Mouse (Mus musculus) liver, embryonic 12.5 days (tissue): ENCODE data around the gene Fnbp1. TPM values are rescaled to one million over a fixed set of nuclear protein-coding genes. Genes with fewer than 3 reads are reported as not detected.

Source experiments
- ATAC-seq: fragments of 200-750 bp; cut with Nextera tagmentation; 2 replicates; pipeline ENCODE4 v1.8.0; 2017; ENCODE audit warnings: moderate number of reproducible peaks, mild to moderate bottlenecking, moderate library complexity
- H3K27ac ChIP-seq: fragments of 300-500 bp; sonication (generic); 2 replicates; pipeline ENCODE4 v1.5.1; 2016; ENCODE audit warnings: mild to moderate bottlenecking
- H3K27me3 ChIP-seq: fragments of 300-500 bp; sonication (generic); replicated peaks from 2 replicates; pipeline ENCODE4 v1.6.1; 2016; ENCODE audit warnings: mild to moderate bottlenecking, moderate library complexity
- H3K36me3 ChIP-seq: fragments of 300-500 bp; sonication (generic); 2 replicates; pipeline ENCODE4 v1.6.1; 2016; ENCODE audit warnings: mild to moderate bottlenecking, moderate library complexity
- H3K4me1 ChIP-seq: fragments of 300-500 bp; sonication (generic); 2 replicates; pipeline ENCODE4 v1.6.1; 2016
- H3K4me2 ChIP-seq: fragments of 300-500 bp; sonication (generic); 2 replicates; pipeline ENCODE4 v1.6.1; 2016; ENCODE audit warnings: mild to moderate bottlenecking, moderate library complexity
- H3K4me3 ChIP-seq: fragments of 300-500 bp; sonication (generic); 2 replicates; pipeline ENCODE4 v1.5.1; 2016; ENCODE audit warnings: mild to moderate bottlenecking, moderate library complexity
- H3K9ac ChIP-seq: fragments of 300-500 bp; sonication (generic); 2 replicates; pipeline ENCODE4 v1.6.1; 2016; ENCODE audit warnings: mild to moderate bottlenecking, moderate library complexity
- H3K9me3 ChIP-seq: fragments of 300-500 bp; sonication (generic); replicated peaks from 2 replicates; pipeline ENCODE4 v1.6.1; 2016; ENCODE audit warnings: mild to moderate bottlenecking, moderate library complexity
- WGBS: fragments of 180-500 bp; shearing (Covaris S2); methylation state at CpG from one replicate; pipeline ENCODE4 v1.1.7; 2016; ENCODE audit not compliant: insufficient replicate concordance; 5-methylcytosine and 5-hydroxymethylcytosine counted together
- polyA plus RNA-seq: library from polyadenylated mRNA; unstranded; fragments of >200 nt; fragmentation: Nextera tagmentation; extraction: Ambion mirVana; gene quantifications from 2 replicates; pipeline ENCODE4 v1.2.1, GENCODE M21; 2016

Gene Fnbp1
- polyA plus RNA-seq, 1 experiment from 2014 or later, result 11.1 TPM

DNA sequence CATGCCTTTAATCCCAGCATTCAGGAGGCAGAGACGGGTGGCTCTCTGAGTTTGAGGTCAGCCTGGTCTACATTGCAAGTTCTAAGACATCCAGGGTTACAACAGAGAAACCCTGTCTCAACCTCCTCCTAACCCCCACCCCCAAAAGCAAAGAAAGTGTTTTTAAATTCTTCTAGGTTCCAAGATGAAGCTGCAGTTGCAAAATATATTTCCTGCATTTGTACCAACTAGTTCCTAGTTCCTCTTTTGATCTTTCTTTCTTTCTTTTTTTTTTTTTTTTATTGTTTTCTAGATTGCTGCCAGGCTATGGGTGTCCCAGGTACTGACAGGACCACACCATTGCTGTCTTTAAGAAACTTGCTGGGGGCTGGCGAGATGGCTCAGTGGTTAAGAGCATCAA, 66.6 kb downstream of the Fnbp1 start:
- ATAC-seq, result no peak
- H3K4me3 ChIP-seq, result no peak overlapping the region
- WGBS, result 77% methylated on average over 2 of the region's 2 CpGs
- H3K4me2 ChIP-seq, result no peak overlapping the region
- H3K27ac ChIP-seq, result no peak overlapping the region
- no peak overlapping the region for H3K9ac ChIP-seq
- H3K4me1 ChIP-seq, result no peaks in the 10 kb centered on the region
- 0 out of 2 replicates have a peak, but pooled peaks cover 4% of the 10 kb centered on the region for H3K9me3 ChIP-seq
- H3K27me3 ChIP-seq, result no peaks in the 10 kb centered on the region
- peaks cover 39% of the 10 kb centered on the region for H3K36me3 ChIP-seq

DNA sequence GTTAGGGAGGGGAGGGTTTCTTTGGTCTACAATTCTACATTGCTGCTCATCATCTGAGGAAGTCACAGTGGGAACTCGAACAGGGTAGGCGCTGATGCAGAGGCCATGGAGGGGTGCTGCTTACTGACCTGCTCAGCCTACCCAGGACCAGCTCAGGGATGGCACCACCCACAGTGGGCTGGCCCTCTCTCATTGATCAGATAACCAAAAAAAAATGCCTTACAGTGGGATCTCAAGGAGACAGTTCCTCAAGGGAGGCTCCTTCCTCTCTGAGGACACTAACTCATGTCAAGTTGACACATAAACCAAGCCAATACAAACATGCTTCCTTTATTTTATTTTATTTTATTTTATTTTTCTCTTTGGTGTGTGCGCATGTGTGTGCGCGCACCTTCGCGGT, 72.3 kb downstream of the Fnbp1 start:
- no peak overlapping the region for H3K4me2 ChIP-seq
- H3K36me3 ChIP-seq, result peaks cover 33% of the 10 kb centered on the region
- H3K9ac ChIP-seq, result no peak overlapping the region
- H3K4me1 ChIP-seq, result peaks cover 19% of the 10 kb centered on the region
- 0 out of 2 replicates have a peak, but pooled peaks cover 4% of the 10 kb centered on the region for H3K9me3 ChIP-seq
- H3K4me3 ChIP-seq, result no peak overlapping the region
- H3K27ac ChIP-seq, result no peak overlapping the region
- 79% methylated on average over 7 of the region's 7 CpGs for WGBS
- H3K27me3 ChIP-seq, result no peaks in the 10 kb centered on the region
- ATAC-seq, result no peak

DNA sequence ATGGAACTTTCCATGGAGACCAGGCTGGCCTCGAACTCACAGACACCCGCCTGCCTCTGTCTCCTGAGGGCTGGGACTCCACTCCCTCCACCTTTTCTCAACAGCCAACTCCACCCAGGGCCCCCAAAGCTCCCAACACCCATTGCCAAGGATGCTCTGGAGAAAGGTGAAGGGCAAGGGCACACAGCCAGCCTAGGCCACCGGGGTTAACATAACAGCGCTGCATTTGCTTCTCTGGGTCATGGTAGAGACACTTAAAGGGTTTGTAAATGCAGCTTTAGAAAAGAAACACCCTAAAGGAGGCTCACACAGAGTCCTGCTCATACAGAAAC, 72.7 kb downstream of the Fnbp1 start:
- Histone ChIP-seq H3K9ac (no peak overlapping the region), H3K27me3 (no peaks in the 10 kb centered on the region), H3K9me3 (0 out of 2 replicates have a peak, but pooled peaks cover 4% of the 10 kb centered on the region), H3K4me1 (peaks cover 19% of the 10 kb centered on the region), H3K4me3 (no peak overlapping the region), H3K4me2 (no peak overlapping the region), H3K27ac (0 out of 2 replicates have a peak overlapping the region, but pooled peaks have one; percentile 57), H3K36me3 (peaks cover 31% of the 10 kb centered on the region)
- 79% methylated on average over 4 of the region's 4 CpGs for WGBS
- no peak for ATAC-seq

DNA sequence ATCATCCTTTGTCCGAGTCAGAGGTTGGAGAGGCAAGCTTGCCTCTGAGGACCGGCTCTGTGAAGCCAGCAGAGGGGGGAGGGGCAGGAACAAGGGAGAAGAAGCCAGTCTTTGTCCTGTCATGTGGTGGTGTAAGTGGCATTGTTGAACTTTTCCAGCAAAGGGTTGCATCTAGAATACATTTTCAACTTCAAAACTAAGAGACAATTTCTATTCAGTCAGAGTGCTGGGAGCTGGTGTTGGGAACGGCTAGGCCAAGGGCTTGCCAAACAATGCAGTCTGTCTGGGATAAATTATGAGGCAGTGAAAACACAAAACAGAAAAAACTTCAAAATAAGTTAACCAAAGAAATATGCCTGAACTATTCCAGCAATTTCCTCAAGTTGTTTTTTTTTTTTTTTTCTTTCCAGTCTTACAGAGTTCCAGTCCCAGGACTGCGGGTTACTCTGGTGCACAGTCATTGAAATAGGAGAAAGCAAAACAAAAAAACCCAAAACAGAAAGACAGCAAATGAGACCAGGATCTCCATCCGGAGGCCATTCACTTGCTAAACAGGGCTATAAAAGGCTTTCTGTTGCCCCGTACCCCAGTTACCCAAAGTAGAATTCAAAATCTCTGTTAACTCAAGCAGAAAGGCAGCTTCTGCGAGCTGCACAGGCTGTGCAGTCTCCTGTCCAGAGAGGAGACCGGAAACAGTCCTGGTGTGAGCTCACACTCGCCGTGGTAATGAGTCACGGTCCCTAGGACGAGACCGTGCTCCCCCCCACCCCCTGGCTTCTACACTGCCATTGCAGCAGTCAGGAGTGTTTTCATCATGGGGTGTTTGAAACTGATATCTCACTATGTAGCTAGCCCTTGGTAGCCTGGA, 73.3 kb downstream of the Fnbp1 start:
- Histone ChIP-seq H3K9me3 (0 out of 2 replicates have a peak, but pooled peaks cover 4% of the 10 kb centered on the region), H3K27me3 (no peaks in the 10 kb centered on the region), H3K4me3 (no peak overlapping the region), H3K36me3 (peaks cover 26% of the 10 kb centered on the region), H3K9ac (no peak overlapping the region), H3K27ac (peak overlapping the region; percentile 57; the same call in 1 of the 2 replicates), H3K4me2 (no peak overlapping the region), H3K4me1 (peaks cover 19% of the 10 kb centered on the region)
- WGBS, result 53% methylated on average over 13 of the region's 13 CpGs
- no peak for ATAC-seq

DNA sequence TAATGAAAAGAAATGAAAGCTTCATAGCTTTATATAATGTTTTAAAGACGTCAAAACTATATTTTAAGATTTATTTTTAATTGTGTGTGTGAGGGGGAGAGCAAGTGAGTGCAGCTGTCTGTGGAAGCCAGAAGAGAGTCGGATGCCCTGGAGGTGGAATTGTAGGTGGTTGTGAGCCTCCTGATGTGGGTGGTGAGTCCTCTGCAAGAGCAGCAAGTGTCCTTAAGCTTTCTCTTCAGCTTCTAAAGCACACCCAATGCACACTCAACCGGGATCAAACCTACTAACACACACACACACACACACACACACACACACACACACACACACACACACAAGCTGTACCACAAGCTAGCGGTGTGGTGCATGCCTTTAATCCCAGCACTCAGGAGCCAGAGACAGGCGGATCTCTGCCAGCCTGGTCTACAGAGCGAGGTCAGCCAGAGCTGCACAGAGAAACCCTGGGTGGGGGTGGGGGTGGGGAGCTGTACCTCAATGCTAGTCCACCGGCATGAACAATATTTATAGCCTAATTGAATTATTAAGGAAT, 74.0 kb downstream of the Fnbp1 start:
- Histone ChIP-seq H3K4me1 (peaks cover 22% of the 10 kb centered on the region), H3K4me2 (no peak overlapping the region), H3K9me3 (0 out of 2 replicates have a peak, but pooled peaks cover 4% of the 10 kb centered on the region), H3K27me3 (no peaks in the 10 kb centered on the region), H3K9ac (no peak overlapping the region), H3K27ac (no peak overlapping the region), H3K4me3 (no peak overlapping the region), H3K36me3 (peaks cover 21% of the 10 kb centered on the region)
- WGBS, result 68% methylated on average over 6 of the region's 7 CpGs
- no peak for ATAC-seq

DNA sequence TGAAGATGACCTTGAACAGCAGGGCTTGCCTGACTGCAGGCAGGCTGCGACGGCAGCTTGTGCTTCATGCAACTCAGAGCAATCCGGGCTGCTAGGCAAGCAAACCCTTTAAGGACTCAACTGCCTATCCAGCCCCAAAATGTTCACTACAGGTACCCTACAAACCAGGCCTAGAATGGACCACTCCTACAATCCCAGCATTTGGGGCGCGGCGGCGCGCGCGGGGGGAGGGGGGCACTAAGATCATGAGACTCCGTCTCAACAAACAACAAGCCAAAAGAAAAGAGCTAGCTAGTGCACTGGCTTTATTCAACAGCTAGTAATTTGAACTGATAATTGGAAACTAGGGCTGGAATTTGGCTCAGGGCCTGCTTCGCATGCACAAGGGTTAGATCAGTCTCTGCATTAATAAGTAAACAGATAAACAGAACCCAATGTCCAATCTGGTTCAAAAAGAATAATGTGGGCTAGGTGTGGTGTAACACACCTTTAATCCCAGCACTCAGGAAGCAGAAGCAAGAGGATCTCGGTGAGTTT, 74.7 kb downstream of the Fnbp1 start:
- 91% methylated on average over 13 of the region's 13 CpGs for WGBS
- Histone ChIP-seq H3K27me3 (no peaks in the 10 kb centered on the region), H3K9me3 (no peaks in the 10 kb centered on the region), H3K4me2 (no peak overlapping the region), H3K27ac (no peak overlapping the region), H3K4me1 (peaks cover 29% of the 10 kb centered on the region), H3K9ac (no peak overlapping the region), H3K36me3 (peaks cover 14% of the 10 kb centered on the region; the same call in 1 of the 2 replicates), H3K4me3 (no peak overlapping the region)
- no peak for ATAC-seq

DNA sequence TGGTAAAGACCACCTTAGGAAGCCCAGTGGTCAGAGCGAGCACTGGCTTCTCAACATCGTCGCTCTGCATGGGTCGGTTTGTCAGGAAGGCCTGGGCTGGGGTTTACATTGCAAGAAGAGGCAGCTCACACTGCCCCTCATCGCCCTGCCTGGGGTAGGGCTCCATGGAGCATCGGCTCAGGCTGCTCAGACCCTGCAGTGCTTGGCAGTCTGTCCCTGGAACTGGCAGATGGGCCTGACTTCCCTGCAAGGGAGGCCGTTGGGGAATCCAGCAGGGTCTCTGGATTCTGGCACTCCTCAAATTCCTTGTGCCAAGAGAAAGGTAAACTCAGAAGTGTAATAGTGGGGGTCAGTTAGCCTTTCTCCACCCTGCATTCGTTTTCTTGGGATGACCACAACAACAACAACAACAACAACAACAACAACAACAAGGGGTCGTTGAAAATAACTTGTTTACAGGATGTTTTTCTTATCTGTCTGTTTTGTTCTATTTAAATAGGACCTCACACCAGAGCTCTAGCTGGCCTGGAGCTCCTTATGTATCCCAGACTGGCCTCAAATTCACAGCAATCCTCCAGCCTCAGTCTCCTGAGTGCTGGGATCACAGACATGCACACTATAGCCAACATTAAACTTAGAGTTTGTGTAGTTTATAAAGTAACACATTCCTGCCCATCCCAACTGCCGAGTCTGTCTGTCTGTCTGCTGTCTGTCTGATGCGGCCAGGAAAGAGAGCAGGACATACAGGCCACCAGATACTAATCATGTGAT, 75.6 kb downstream of the Fnbp1 start:
- Histone ChIP-seq H3K9me3 (no peaks in the 10 kb centered on the region), H3K27ac (no peak overlapping the region), H3K9ac (no peak overlapping the region), H3K4me1 (peaks cover 38% of the 10 kb centered on the region), H3K4me3 (no peak overlapping the region), H3K27me3 (no peaks in the 10 kb centered on the region), H3K4me2 (no peak overlapping the region), H3K36me3 (peaks cover 11% of the 10 kb centered on the region; the same call in 1 of the 2 replicates)
- no peak for ATAC-seq
- WGBS, result 74% methylated on average over 11 of the region's 11 CpGs

DNA sequence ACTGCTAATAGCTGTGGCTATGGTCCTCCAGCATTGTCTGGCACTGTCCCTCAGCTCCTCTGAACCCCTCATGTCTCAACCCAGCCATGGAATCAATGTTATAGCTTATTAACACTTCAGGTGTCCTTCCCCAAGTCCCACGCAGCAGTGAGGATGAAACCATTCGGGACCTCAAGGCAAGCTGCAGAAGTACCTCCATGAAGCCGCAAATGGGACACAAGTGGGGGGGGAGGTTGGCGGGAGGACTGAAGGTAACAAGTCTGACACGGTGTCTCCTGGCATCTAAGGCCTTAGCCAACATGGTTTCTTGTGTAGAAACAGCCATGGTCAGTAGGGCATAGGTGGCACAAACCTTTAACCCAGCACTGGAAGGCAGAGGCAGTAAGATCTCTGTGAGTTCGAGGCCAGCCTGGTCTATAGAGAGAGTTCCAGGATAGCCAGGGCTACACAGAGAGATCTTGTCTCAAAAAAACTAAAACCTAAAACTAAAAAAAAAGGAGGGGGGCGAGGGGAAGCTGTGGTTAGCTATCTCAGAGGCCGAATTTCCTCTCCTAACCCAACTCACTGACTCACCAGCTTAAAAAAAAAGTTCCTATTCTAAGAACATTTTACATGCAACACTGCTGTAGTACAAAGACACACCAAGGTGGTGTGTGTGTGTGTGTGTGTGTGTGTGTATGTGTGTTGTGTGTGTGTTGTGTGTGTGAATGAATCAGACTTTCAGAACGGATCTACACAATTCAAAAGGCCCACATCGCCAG, 79.8 kb downstream of the Fnbp1 start:
- Histone ChIP-seq H3K4me1 (peaks cover 31% of the 10 kb centered on the region), H3K27ac (peak overlapping the region; percentile 38; the same call in 1 of the 2 replicates), H3K27me3 (no peaks in the 10 kb centered on the region), H3K36me3 (peaks cover 27% of the 10 kb centered on the region), H3K4me3 (no peak overlapping the region), H3K9me3 (no peaks in the 10 kb centered on the region), H3K9ac (no peak overlapping the region), H3K4me2 (peak overlapping the region; percentile 55)
- ATAC-seq, result no peak
- 22% methylated on average over 10 of the region's 10 CpGs for WGBS

DNA sequence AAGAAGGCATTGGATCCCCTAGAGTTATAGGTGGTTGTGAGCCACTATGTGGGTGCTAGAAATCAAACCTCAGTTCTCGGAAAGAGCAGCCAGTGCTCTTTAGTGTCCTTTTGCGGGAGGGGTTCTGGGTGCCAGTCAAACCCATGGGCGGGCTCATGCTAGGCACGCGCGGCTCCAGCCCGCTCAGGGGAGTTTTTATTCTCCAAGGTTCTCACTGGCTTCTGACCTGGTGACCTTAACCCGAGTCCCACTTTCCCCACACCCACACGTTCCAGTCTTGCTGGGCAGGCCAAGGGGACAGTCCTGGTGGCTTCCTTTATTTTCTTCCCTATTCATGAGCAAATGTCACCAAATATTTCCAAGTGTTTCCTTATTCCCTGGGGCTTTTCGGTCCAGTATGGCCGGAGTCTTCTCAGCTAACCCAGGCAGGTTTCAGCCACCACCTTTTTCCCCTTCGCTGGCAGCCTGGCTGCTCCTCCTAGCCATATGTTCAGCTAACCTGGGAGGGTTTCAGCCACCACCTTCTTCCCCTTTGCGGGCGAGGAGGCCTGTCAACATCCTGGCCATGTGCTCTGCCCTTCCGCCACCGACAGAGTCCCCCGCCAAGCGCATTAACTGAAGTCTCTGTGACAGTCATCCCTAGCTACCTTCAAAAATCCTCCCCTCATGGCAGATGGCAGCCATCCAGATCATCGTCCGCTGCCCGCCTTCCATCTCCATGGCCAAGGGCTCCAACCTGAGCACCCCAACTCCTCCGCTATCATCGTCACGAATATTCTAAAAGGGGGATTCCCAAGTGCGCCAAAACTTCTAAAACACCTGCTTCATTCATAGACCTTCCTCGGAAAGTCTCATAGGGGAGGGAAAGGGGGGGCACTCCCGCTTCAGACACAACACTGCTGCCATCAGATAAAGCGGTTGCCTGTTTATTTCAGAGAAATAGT, 80.7 kb downstream of the Fnbp1 start:
- WGBS, result 31% methylated on average over 28 of the region's 28 CpGs
- peak; percentile 47; the same call in 1 of the 2 replicates for ATAC-seq
- peak overlapping the region; percentile 59 for H3K27ac ChIP-seq

DNA sequence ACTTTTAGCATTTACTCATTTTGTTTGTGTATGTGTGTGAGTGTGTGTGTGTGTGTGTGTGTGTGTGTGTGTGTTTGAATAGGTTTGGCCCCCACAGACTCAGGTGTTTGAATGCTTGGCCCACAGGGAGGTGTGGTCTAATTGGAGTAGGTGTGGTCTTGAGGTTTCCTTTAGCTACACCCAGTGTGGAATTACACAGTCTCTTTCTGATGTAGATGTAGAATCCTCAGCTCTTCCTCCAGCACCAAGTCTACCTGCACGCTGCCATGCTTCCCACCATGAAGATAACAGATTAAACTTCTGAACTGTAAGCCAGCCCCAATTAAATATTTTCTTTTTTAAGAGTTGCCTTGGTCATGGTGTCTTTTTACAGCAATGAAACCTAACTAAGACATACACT, 81.5 kb downstream of the Fnbp1 start:
- Histone ChIP-seq H3K9me3 (0 out of 2 replicates have a peak, but pooled peaks cover 6% of the 10 kb centered on the region), H3K27me3 (no peaks in the 10 kb centered on the region), H3K27ac (peak overlapping the region; percentile 59; the same call in 1 of the 2 replicates), H3K9ac (no peak overlapping the region), H3K4me1 (peaks cover 31% of the 10 kb centered on the region), H3K36me3 (peaks cover 45% of the 10 kb centered on the region), H3K4me2 (no peak overlapping the region), H3K4me3 (no peak overlapping the region)
- 63% methylated on average over 1 of the region's 1 CpGs for WGBS
- 0 out of 2 replicates have a peak, but pooled peaks have one; percentile 23 for ATAC-seq

More for the DNA sequence above, 80.7 kb downstream of the Fnbp1 start:
- peak overlapping the region; percentile 17; the same call in 1 of the 2 replicates for H3K4me3 ChIP-seq
- H3K27me3 ChIP-seq, result no peaks in the 10 kb centered on the region
- 0 out of 2 replicates have a peak, but pooled peaks cover 3% of the 10 kb centered on the region for H3K9me3 ChIP-seq
- peaks cover 37% of the 10 kb centered on the region for H3K36me3 ChIP-seq
- H3K9ac ChIP-seq, result peak overlapping the region; percentile 41; the same call in 1 of the 2 replicates
- peak overlapping the region; percentile 55 for H3K4me2 ChIP-seq
- H3K4me1 ChIP-seq, result peaks cover 31% of the 10 kb centered on the region
